Mouse (Mus musculus): ENCODE measurements around the gene Cckbr.

- TF ChIP-seq GATA1 (IDR thresholded peaks at IDR 0.05; ENCODE audit: low read length) (no peak), TAL1 (IDR thresholded peaks at IDR 0.05; ENCODE audit: low read length) (no peak)
Measured at GRCm38 (mm10) chr7:105441426-105441825, 15.9 kb downstream of the Cckbr start.

Data from erythroblast, embryonic 14.5 days (primary cell).